Mouse (Mus musculus): Measurements from ENCODE around the gene Cldn34b3. TPM values are rescaled to one million over a fixed set of nuclear protein-coding genes. Genes with fewer than 3 reads are reported as not detected.
"Not testable (repeated sequence)": the region's sequence is repeated elsewhere in the genome, so short reads cannot be mapped to it uniquely, and the experiment has no call there.

Gene Cldn34b3
- not detected in 2 replicates for total RNA-seq (2012; rRNA removed)
- total RNA-seq (2014; rRNA removed), result not detected in 2 replicates
- not detected in 2 replicates for polyA plus RNA-seq (2012; ENCODE audit: insufficient read length, low read depth)

DNA sequence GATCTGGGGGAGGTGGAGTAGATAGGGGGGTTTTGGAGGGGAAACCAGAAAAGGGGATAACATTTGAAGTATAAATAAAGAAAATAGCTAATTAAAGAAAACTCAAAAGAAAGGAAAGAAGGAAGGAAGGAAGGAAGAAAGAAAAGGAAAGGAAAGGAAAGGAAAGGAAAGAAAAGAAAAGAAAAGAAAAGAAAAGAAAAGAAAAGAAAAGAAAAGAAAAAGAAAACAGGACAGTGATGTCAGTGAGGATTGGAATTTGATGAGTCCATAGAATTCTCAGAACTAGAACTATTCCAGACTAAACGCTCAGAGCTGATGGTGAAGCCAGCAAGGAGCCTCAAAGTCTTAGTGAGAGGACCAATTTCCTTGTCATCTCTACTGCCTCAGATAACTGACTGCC lies at the start of gene Cldn34b3:
Gene Cldn34b3 (plus strand): TSS at position 301 of the 400 bp plus-strand sequence.
- H3K4me1 ChIP-seq (ENCODE audit: control insufficient read depth in 1 of 2, insufficient read depth in 2 of 2); H3K36me3 ChIP-seq (replicated peaks in 1 of 2; ENCODE audit: control insufficient read depth in 1 of 2, insufficient read depth in 1 of 2, low read length in 1 of 2); DNase-seq (ENCODE audit: extremely low read depth); dilution Hi-C loops (cut with MboI; ENCODE audit: extremely low pct_ligation_motif_present, extremely low pct_unique_long_range_greater_than_20kb, low sequenced_read_pairs); in situ Hi-C loops (cut with MboI; ENCODE audit: low pct_ligation_motif_present, low pct_unique_long_range_greater_than_20kb, low sequenced_read_pairs); H3K9ac ChIP-seq (ENCODE audit: insufficient read depth, low read depth); H3K27ac ChIP-seq (ENCODE audit: insufficient read depth, low read depth); H3K4me3 ChIP-seq (replicated peaks in 1 of 3; ENCODE audit: low read depth in 2 of 3, low read length in 2 of 3, poor library complexity in 1 of 3); H3K4me2 ChIP-seq (ENCODE audit: insufficient read depth, low read depth, poor library complexity, severe bottlenecking); H3K9me3 ChIP-seq (replicated peaks; ENCODE audit: low read length); H3K79me2 ChIP-seq (replicated peaks; ENCODE audit: control insufficient read depth, extremely low read depth, insufficient read depth, poor library complexity, severe bottlenecking); H3K27me3 ChIP-seq (replicated peaks): not testable (repeated sequence)

Other genes starting within 250 kb of the Cldn34b3 start
- gene Cldn34b4, start 129.0 kb downstream of the Cldn34b3 start, total RNA-seq (2012; rRNA removed), result not detected in 2 replicates
- gene Cldn34b4, start 129.0 kb downstream of the Cldn34b3 start, total RNA-seq (2014; rRNA removed), result not detected in 2 replicates
- gene Cldn34b4, start 129.0 kb downstream of the Cldn34b3 start, polyA plus RNA-seq (2012; ENCODE audit: insufficient read length, low read depth), result not detected in 2 replicates

All from CH12.LX (cell line).